Mouse (Mus musculus): Measurements from ENCODE around the gene 1600012H06Rik. TPM values are rescaled to one million over a fixed set of nuclear protein-coding genes. Genes with fewer than 3 reads are reported as not detected.
"Not testable (repeated sequence)": the region's sequence is repeated elsewhere in the genome, so short reads cannot be mapped to it uniquely, and the experiment has no call there.

1600012H06Rik gene
- 10 to 100 TPM in 21 of 26 experiments, 1 to 10 TPM in 5; 6.5 to 36.0 (median 20.1) TPM for total RNA-seq (2018; cell fraction: chromatin; rRNA removed)
- total RNA-seq (2018; cell fraction: cytosol; rRNA removed), result 10 to 100 TPM; 23.2 to 37.4 (median 31.9) TPM
- total RNA-seq (2018; cell fraction: nucleus; rRNA removed), result 10 to 100 TPM; 14.5 to 75.3 (median 43.7) TPM
- polyA plus RNA-seq (2018), result 27.4 to 35.6 TPM (median 32.7 TPM) in 3 replicates

- WGBS (ENCODE audit: missing documents), result under 1% methylated on average over 50 of the region's 54 CpGs
- Histone ChIP-seq H3K27ac (peak within 1 kb of the TSS; percentile 67), H3K4me3 (ENCODE audit: inconsistent target) (peak within 1 kb of the TSS; percentile 99), H3K36me3 (ENCODE audit: inconsistent target) (0 out of 2 replicates have a peak, but pooled peaks cover 6% of the 10 kb centered on the region), H3K79me2 (ENCODE audit: inconsistent target) (peaks cover 38% of the 10 kb centered on the region)
Measured at GRCm38 (mm10) chr17:14943009-14943728, at the start of gene 1600012H06Rik, which contains the start of gene Wdr27. Gene 1600012H06Rik, plus strand, starts transcription at chr17:14943184. Gene Wdr27, minus strand, starts transcription at chr17:14943158.

GRCm38 (mm10) chr17:14895058-14895457, 47.9 kb upstream of the 1600012H06Rik start:
- not testable (repeated sequence) for H3K36me3 ChIP-seq (ENCODE audit: inconsistent target); H3K79me2 ChIP-seq (ENCODE audit: inconsistent target); H3K4me3 ChIP-seq (ENCODE audit: inconsistent target); H3K27ac ChIP-seq

- WGBS (ENCODE audit: missing documents), result 94% methylated on average over 1 of the region's 1 CpGs
- Histone ChIP-seq H3K4me3 (ENCODE audit: inconsistent target) (no peak overlapping the region), H3K36me3 (ENCODE audit: inconsistent target) (no peaks in the 10 kb centered on the region), H3K27ac (no peak overlapping the region), H3K79me2 (ENCODE audit: inconsistent target) (no peaks in the 10 kb centered on the region)
Measured at GRCm38 (mm10) chr17:14898972-14899371, 44.0 kb upstream of the 1600012H06Rik start.

GRCm38 (mm10) chr17:14903212-14903611, 39.8 kb upstream of the 1600012H06Rik start:
- Histone ChIP-seq H3K79me2 (ENCODE audit: inconsistent target) (no peaks in the 10 kb centered on the region), H3K36me3 (ENCODE audit: inconsistent target) (no peaks in the 10 kb centered on the region), H3K27ac (no peak overlapping the region), H3K4me3 (ENCODE audit: inconsistent target) (no peak overlapping the region)
- 90% methylated on average over 3 of the region's 3 CpGs for WGBS (ENCODE audit: missing documents)

- 96% methylated on average over 6 of the region's 6 CpGs for WGBS (ENCODE audit: missing documents)
- no peaks in the 10 kb centered on the region for H3K36me3 ChIP-seq (ENCODE audit: inconsistent target)
- H3K4me3 ChIP-seq (ENCODE audit: inconsistent target), result no peak overlapping the region
Measured at GRCm38 (mm10) chr17:14904206-14904605, 38.8 kb upstream of the 1600012H06Rik start.

GRCm38 (mm10) chr17:14904637-14905265, 38.2 kb upstream of the 1600012H06Rik start:
- no peak overlapping the region for H3K4me3 ChIP-seq (ENCODE audit: inconsistent target)
- H3K79me2 ChIP-seq (ENCODE audit: inconsistent target), result no peaks in the 10 kb centered on the region
- 38% methylated on average over 7 of the region's 7 CpGs for WGBS (ENCODE audit: missing documents)
- no peak overlapping the region for H3K27ac ChIP-seq
- H3K36me3 ChIP-seq (ENCODE audit: inconsistent target), result no peaks in the 10 kb centered on the region

More at GRCm38 (mm10) chr17:14904206-14904605, 38.8 kb upstream of the 1600012H06Rik start:
- H3K79me2 ChIP-seq (ENCODE audit: inconsistent target), result no peaks in the 10 kb centered on the region
- no peak overlapping the region for H3K27ac ChIP-seq

- WGBS (ENCODE audit: missing documents), result 64% methylated on average over 1 of the region's 1 CpGs
- no peaks in the 10 kb centered on the region for H3K79me2 ChIP-seq (ENCODE audit: inconsistent target)
- H3K4me3 ChIP-seq (ENCODE audit: inconsistent target), result no peak overlapping the region
- H3K36me3 ChIP-seq (ENCODE audit: inconsistent target), result no peaks in the 10 kb centered on the region
- H3K27ac ChIP-seq, result no peak overlapping the region
Measured at GRCm38 (mm10) chr17:14906611-14907010, 36.4 kb upstream of the 1600012H06Rik start.

GRCm38 (mm10) chr17:14907136-14907535, 35.8 kb upstream of the 1600012H06Rik start:
- 96% methylated on average over 12 of the region's 12 CpGs for WGBS (ENCODE audit: missing documents)
- Histone ChIP-seq H3K27ac (no peak overlapping the region), H3K4me3 (ENCODE audit: inconsistent target) (no peak overlapping the region)

GRCm38 (mm10) chr17:14909331-14909730, 33.7 kb upstream of the 1600012H06Rik start:
- no peak overlapping the region for H3K4me3 ChIP-seq (ENCODE audit: inconsistent target)
- H3K79me2 ChIP-seq (ENCODE audit: inconsistent target), result no peaks in the 10 kb centered on the region
- no peaks in the 10 kb centered on the region for H3K36me3 ChIP-seq (ENCODE audit: inconsistent target)
- H3K27ac ChIP-seq, result no peak overlapping the region
- 94% methylated on average over 4 of the region's 5 CpGs for WGBS (ENCODE audit: missing documents)

More at GRCm38 (mm10) chr17:14907136-14907535, 35.8 kb upstream of the 1600012H06Rik start:
- no peaks in the 10 kb centered on the region for H3K79me2 ChIP-seq (ENCODE audit: inconsistent target)
- H3K36me3 ChIP-seq (ENCODE audit: inconsistent target), result no peaks in the 10 kb centered on the region

- Histone ChIP-seq H3K4me3 (ENCODE audit: inconsistent target) (no peak overlapping the region), H3K36me3 (ENCODE audit: inconsistent target) (no peaks in the 10 kb centered on the region), H3K79me2 (ENCODE audit: inconsistent target) (no peaks in the 10 kb centered on the region), H3K27ac (no peak overlapping the region)
- 84% methylated on average over 5 of the region's 5 CpGs for WGBS (ENCODE audit: missing documents)
Measured at GRCm38 (mm10) chr17:14910771-14911170, 32.2 kb upstream of the 1600012H06Rik start.

- Histone ChIP-seq H3K36me3 (ENCODE audit: inconsistent target) (no peaks in the 10 kb centered on the region), H3K79me2 (ENCODE audit: inconsistent target) (no peaks in the 10 kb centered on the region), H3K4me3 (ENCODE audit: inconsistent target) (no peak overlapping the region), H3K27ac (no peak overlapping the region)
- WGBS (ENCODE audit: missing documents), result 62% methylated on average over 6 of the region's 6 CpGs
Measured at GRCm38 (mm10) chr17:14912420-14912819, 30.6 kb upstream of the 1600012H06Rik start.

GRCm38 (mm10) chr17:14912981-14913380, 30.0 kb upstream of the 1600012H06Rik start:
- Histone ChIP-seq H3K4me3 (ENCODE audit: inconsistent target) (no peak overlapping the region), H3K79me2 (ENCODE audit: inconsistent target) (no peaks in the 10 kb centered on the region), H3K27ac (no peak overlapping the region), H3K36me3 (ENCODE audit: inconsistent target) (no peaks in the 10 kb centered on the region)
- WGBS (ENCODE audit: missing documents), result 93% methylated on average over 8 of the region's 8 CpGs

- H3K36me3 ChIP-seq (ENCODE audit: inconsistent target), result no peaks in the 10 kb centered on the region
- H3K4me3 ChIP-seq (ENCODE audit: inconsistent target), result no peak overlapping the region
- WGBS (ENCODE audit: missing documents), result 94% methylated on average over 4 of the region's 4 CpGs
- H3K79me2 ChIP-seq (ENCODE audit: inconsistent target), result no peaks in the 10 kb centered on the region
- H3K27ac ChIP-seq, result no peak overlapping the region
Measured at GRCm38 (mm10) chr17:14914401-14914800, 28.6 kb upstream of the 1600012H06Rik start.

GRCm38 (mm10) chr17:14917866-14918265, 25.1 kb upstream of the 1600012H06Rik start:
- Histone ChIP-seq H3K36me3 (ENCODE audit: inconsistent target) (no peaks in the 10 kb centered on the region), H3K27ac (no peak overlapping the region), H3K4me3 (ENCODE audit: inconsistent target) (no peak overlapping the region), H3K79me2 (ENCODE audit: inconsistent target) (no peaks in the 10 kb centered on the region)
- 79% methylated on average over 8 of the region's 8 CpGs for WGBS (ENCODE audit: missing documents)

GRCm38 (mm10) chr17:14921582-14921981, 21.4 kb upstream of the 1600012H06Rik start:
- Histone ChIP-seq H3K27ac (no peak overlapping the region), H3K36me3 (ENCODE audit: inconsistent target) (no peaks in the 10 kb centered on the region), H3K79me2 (ENCODE audit: inconsistent target) (no peaks in the 10 kb centered on the region), H3K4me3 (ENCODE audit: inconsistent target) (no peak overlapping the region)
- WGBS (ENCODE audit: missing documents), result 7% methylated on average over 6 of the region's 6 CpGs

Data from macrophage (primary cell).